Mouse (Mus musculus) heart, adult 10 weeks (tissue): Measurements from ENCODE around the gene Gm10190. TPM values are rescaled to one million over a fixed set of nuclear protein-coding genes. Genes with fewer than 3 reads are reported as not detected.

ENCODE experiments used
- polyA plus RNA-seq: library from polyadenylated mRNA; stranded (reverse); fragments of 350-450 nt; fragmentation: Illumina TruSeq; extraction: RNeasy Lipid Tissue Mini Kit (QIAGEN cat#74804); gene quantifications from one replicate; pipeline ENCODE4 v1.2.3, GENCODE M21; 2014; ENCODE audit warnings: low read depth, low replicate concordance

Gene Gm10190
- polyA plus RNA-seq, result not detected

GRCm38 (mm10) chr17:80372989-80373725, at the start of gene Gm10190:
Gene Gm10190 (minus strand): TSS chr17:80373541.

Other genes starting within 250 kb of the Gm10190 start
- gene Galm, start 246.1 kb downstream of the Gm10190 start, polyA plus RNA-seq, result 28.0 TPM
- 73.3 TPM for gene Srsf7, start 166.2 kb downstream of the Gm10190 start, polyA plus RNA-seq
- gene Ttc39d, start 166.1 kb downstream of the Gm10190 start, polyA plus RNA-seq, result 0.18 TPM
- 8.1 TPM for gene Gemin6, start 149.1 kb downstream of the Gm10190 start, polyA plus RNA-seq
- gene Morn2, start 83.3 kb downstream of the Gm10190 start, polyA plus RNA-seq, result 18.8 TPM
- 7.0 TPM for gene Dhx57, start 83.1 kb downstream of the Gm10190 start, polyA plus RNA-seq
- gene Arhgef33, start 66.1 kb downstream of the Gm10190 start, polyA plus RNA-seq, result not detected
- gene Sos1, start 106.9 kb upstream of the Gm10190 start, polyA plus RNA-seq, result 7.5 TPM
- gene Cdkl4, start 204.3 kb upstream of the Gm10190 start, polyA plus RNA-seq, result not detected